Mouse (Mus musculus): ENCODE data around the gene Susd5.

Gene Susd5

DNA sequence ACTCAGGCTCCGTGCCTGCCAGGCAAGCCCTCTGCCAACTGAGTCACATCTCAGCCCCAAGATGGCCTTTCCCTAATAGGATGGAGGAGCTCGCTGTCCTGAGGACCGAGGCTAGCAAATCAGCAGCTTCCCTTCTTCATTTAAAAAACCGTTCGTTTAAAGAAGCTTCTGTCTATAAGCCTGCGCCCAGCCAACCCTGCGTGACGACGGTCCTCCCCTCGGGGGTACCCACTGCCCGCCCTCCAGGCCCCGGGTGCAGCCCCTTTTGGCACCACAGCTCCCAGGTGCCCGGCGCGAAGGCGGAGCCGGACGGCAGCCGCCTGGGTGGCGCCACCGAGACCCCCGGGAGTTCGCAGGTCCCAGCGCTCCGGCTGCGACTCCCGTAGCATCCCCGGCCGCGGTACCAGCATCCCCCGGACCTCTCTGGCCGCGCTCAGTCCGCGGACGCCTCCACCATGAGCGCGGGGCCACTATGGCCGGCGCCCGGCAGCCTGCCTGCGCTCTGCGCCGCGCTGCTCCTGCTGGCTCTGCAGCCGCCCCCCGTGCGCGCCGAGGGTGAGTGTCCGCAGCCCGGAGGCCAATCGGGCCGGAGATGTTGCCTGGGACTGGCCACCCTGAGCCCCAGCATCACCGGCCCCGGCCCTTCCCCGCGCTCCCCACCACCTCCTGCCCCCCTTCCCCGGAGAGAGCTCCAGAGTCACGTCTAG is at the start of gene Susd5:
Gene Susd5, plus strand, starts transcription at position 51 of the 707 bp plus-strand sequence.
- DNase-seq (ENCODE audit: low read depth), result no peak

GRCm38 (mm10) chr9:114007850-114008350 is 49.0 kb upstream of the Susd5 start:
- no peak for DNase-seq (ENCODE audit: low read depth)

DNA sequence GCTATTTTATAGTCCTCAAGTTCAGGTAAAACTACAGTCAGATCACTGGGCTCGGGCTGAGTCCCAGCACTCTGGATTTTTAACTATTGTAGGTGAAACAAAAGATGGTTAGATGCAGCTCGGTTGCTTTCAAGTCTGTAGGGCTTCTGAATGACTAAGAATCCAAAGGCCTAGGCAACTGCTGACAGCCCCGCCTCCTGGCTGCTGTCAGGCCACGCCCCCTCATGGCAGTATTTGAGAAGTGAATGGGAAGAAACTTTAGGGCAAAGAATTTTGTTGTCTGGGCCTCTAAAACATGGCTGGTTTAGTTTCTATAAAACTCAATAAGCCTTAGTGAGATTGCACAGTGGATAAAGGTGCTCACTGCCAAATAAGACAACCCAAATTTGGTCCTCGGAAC is 47.4 kb upstream of the Susd5 start:
- no peak for DNase-seq (ENCODE audit: low read depth)

- no peak for DNase-seq (ENCODE audit: low read depth)
Measured at GRCm38 (mm10) chr9:114011203-114011602, 45.7 kb upstream of the Susd5 start.

GRCm38 (mm10) chr9:114014034-114014433 is 42.9 kb upstream of the Susd5 start:
- no peak for DNase-seq (ENCODE audit: low read depth)

DNA sequence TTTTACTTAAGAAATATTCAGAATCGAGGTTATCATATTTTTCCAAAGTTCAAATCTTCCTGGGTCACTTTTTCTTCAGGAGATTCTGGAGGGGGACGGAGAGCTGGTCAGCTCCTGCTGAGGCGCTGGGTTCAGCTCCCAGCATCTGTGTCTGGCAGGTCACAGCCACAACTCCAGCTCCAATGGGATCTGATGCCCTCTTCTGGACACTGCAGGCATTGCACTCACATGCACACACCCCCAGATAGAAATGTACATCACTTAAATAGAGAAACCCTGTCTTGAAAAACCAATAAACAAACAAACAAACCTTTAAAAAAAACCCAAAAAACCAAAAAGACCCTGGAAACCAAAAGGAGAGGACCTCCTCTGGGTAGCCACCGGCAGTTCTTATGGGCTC is 41.2 kb upstream of the Susd5 start:
- no peak for DNase-seq (ENCODE audit: low read depth)

- peak; percentile 80 for DNase-seq (ENCODE audit: low read depth)
Measured at GRCm38 (mm10) chr9:114016402-114016801, 40.5 kb upstream of the Susd5 start.

DNA sequence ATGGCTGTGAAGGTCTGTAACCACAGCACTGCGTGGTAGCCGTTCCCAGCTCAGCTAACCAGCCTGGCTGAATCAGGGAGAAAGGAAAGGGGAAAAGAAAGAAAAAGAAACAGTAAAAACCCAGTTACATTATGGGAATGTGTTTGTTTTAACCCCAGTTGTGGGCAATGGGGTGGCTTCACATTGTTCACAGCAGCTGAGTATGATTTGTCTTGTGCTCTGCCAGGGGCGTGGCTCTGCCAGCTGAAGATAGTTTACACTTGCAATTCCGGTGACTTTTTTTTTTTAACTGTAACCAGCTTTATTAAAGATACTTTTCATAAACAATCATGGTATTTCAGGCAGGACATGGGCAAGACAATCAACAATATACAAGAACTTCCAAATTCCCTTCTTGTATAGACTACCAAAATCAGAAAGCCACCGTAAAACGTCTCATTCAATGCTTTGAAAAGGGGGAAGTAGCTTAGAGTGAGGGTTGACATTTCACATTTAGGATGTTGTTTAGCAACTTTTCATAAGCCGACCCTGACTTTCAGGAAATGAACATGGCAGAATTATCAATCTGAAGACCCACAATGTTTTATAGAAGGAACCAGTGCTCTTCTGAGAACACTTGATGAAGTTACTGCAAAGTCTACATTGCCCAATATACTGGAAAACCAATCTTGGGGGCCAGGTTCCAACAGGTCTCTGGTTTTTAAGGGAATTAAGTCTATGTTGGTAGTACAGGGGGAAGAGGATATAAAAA is 37.8 kb upstream of the Susd5 start:
- no peak for DNase-seq (ENCODE audit: low read depth)

GRCm38 (mm10) chr9:114022141-114022540 is 34.8 kb upstream of the Susd5 start:
- no peak for DNase-seq (ENCODE audit: low read depth)

- no peak for DNase-seq (ENCODE audit: low read depth)
Measured at GRCm38 (mm10) chr9:114025182-114025581, 31.8 kb upstream of the Susd5 start.

GRCm38 (mm10) chr9:114025846-114026245 is 31.1 kb upstream of the Susd5 start:
- DNase-seq (ENCODE audit: low read depth), result no peak

DNA sequence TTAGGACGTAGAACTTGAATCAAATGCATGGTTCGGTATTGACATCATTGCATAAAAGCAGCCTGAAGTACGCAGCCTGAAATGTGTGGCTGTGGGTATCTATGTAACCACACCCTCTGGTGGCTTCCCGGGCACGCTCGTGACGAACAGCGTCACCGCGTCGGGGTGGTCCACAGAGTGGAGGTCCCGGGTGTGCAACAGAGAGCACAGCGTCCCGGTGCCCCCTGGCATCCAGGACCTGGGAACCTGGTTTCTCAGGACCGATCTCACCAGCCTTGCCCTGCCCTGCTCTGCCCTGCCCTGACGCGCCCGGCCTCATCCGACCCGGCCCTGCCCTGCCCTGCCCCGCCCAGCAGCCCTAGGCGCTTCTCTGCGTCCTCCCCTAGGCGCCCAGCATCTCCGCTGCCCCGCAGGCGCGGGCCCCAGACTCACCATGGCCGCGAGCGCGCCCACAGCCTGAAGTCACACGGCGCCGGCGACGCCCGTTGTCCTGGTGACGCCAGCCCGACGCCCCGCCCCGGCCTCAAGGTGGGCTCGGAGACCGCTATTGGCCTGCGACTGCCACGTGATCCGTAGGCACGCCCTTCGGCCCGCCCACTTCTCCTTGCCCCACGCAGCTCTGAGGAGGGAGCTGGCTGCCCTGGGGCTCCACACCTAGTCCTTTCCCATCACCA is 30.5 kb upstream of the Susd5 start:
- peak; percentile 70 for DNase-seq (ENCODE audit: low read depth)

GRCm38 (mm10) chr9:114040945-114041344 is 16.0 kb upstream of the Susd5 start:
- DNase-seq (ENCODE audit: low read depth), result no peak

DNA sequence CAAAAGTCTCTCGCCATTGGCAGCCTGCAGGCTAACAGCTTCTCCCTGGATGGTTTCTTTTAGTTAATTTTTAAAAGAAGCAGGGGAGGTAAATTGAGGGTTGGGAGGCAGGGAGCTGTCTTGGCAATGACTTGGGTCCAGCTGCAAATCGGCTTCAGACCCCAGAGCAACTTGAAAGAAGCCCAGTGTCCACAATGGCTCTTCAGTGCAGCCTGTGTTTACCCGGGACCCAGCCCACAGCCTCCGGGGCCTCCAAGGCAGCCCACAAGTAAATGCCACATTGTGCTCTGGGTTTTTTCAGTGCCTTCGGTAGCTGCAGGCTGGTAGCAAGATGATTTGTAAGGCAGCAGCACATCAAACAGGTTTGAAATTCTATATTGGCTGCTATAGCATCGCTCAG is 14.4 kb upstream of the Susd5 start:
- no peak for DNase-seq (ENCODE audit: low read depth)

DNA sequence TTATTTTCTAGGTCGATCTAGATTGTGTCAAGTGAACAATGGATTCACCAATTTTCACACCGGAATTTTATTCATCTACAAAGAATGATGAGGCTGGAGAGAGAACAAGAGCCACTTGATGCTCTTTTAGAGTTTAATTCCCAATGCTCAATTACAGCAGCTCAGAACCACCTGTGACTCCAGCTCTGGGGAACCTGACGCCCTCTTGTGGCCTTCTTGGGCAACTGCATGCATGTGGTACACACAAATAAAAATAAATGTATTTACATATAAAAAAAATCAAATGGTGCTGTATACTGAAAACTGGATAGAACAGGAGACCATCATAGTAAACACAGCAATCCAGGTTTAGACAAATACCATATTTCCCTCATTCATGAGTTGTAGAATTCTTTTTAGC is 12.5 kb upstream of the Susd5 start:
- no peak for DNase-seq (ENCODE audit: low read depth)

- no peak for DNase-seq (ENCODE audit: low read depth)
Measured at GRCm38 (mm10) chr9:114046028-114046427, 10.9 kb upstream of the Susd5 start, which contains the start of gene Fbxl2. Gene Fbxl2 (minus strand): TSS chr9:114046191.

DNA sequence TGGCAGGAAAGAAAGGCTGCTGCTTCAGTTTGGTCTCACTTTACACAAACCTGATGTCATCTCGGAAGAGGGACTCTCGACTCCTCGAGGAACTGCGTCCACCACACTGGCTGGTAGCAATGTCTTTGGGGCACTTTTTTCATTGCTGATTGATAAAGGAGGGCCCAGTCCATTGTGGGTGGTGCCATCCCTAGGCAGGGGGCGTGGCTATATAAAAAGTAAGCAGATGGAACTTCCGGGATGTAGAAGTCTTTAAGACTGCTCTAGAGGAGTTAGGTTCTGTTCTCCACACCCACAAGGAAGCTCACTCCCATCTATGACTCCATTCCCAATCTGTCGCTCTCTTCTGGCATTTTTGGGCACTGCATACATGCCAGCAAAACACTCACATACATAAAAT is 10.3 kb upstream of the Susd5 start:
- DNase-seq (ENCODE audit: low read depth), result no peak

GRCm38 (mm10) chr9:114050106-114050505 is 6.8 kb upstream of the Susd5 start:
- no peak for DNase-seq (ENCODE audit: low read depth)

DNA sequence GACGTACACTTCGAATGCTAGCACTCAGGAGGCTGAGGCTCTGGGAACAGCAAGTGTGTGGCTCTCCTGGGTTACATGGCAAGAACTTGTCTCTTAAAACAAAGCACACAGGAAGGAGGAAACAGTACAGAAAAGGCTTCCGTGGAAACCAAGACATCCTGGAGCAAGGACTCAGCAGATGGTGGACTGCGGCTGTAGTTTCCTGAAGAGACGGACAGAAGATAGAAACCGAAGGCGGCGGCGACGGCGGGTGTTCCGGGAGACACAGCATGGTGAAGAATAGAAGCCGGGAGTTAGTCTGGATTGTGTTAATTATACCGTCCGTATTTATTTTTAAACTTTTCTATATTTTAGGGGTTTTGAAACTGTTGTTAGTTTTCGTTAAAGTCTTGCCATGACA is 6.2 kb upstream of the Susd5 start:
- DNase-seq (ENCODE audit: low read depth), result no peak

DNA sequence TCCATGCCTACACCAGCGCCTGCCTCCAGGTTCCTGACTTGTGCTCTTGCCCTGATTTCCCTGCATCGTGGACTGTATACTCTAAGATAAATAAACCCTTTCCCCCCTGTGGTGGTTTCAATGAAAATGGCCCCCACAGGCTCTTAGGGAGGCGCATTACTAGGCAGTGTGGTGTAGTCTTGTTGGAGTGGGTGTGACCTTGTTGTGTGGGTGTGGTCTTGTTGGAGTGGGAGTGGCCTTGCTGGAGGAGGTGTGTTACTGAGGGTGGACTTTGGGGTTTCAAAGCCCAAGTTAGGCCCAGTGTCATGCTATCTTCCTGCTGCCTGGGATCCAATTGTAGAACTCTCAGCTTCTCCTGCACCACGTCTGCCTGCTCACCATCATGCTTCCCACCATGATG is 4.9 kb upstream of the Susd5 start:
- no peak for DNase-seq (ENCODE audit: low read depth)

GRCm38 (mm10) chr9:114052866-114053265 is 4.1 kb upstream of the Susd5 start:
- no peak for DNase-seq (ENCODE audit: low read depth)

- DNase-seq (ENCODE audit: low read depth), result no peak
Measured at GRCm38 (mm10) chr9:114068494-114069053, 11.6 kb downstream of the Susd5 start.

All from fibroblast of lung, adult 2 months (primary cell).